Mouse (Mus musculus): ENCODE results near the gene Ccdc92. TPM values are rescaled to one million over a fixed set of nuclear protein-coding genes. Genes with fewer than 3 reads are reported as not detected.
A peak's percentile ranks its signal among the peaks of the same experiment; 100 is the strongest.

Gene Ccdc92
- polyA plus RNA-seq, 1 experiment from 2014 or later, result 35.0 TPM

GRCm38 (mm10) chr5:124862871-124863741 lies 882 bp upstream of the Ccdc92 start:
- Histone ChIP-seq H3K4me2 (ENCODE audit: low read length) (peak overlapping the region; percentile 88), H3K9ac (replicated peaks; ENCODE audit: low read depth, low read length) (peak overlapping the region; percentile 96), H3K4me3 (replicated peaks; ENCODE audit: low read length) (peak overlapping the region; percentile 96), H3K36me3 (ENCODE audit: control insufficient read depth, insufficient read depth) (no peaks in the 10 kb centered on the region), H3K9me3 (ENCODE audit: control insufficient read depth, low read length) (no peaks in the 10 kb centered on the region), H3K4me1 (replicated peaks; ENCODE audit: control insufficient read depth, insufficient read depth, low read length) (peaks cover 40% of the 10 kb centered on the region), H3K27me3 (replicated peaks; ENCODE audit: control insufficient read depth, insufficient read depth, low read length) (no peaks in the 10 kb centered on the region), H3K27ac (ENCODE audit: low read length) (peak overlapping the region; percentile 91)
- peak; percentile 54 for ATAC-seq
- under 1% methylated on average over 80 of the region's 88 CpGs for WGBS

GRCm38 (mm10) chr5:124861463-124861862 lies 761 bp downstream of the Ccdc92 start:
- no peak; the same call in 1 of the 2 replicates for ATAC-seq
- H3K27me3 ChIP-seq (replicated peaks; ENCODE audit: control insufficient read depth, insufficient read depth, low read length), result no peaks in the 10 kb centered on the region
- H3K4me2 ChIP-seq (ENCODE audit: low read length), result peak overlapping the region; percentile 75
- WGBS, result 0% methylated on average over 24 of the region's 33 CpGs
- peak overlapping the region; percentile 86 for H3K9ac ChIP-seq (replicated peaks; ENCODE audit: low read depth, low read length)
- H3K9me3 ChIP-seq (ENCODE audit: control insufficient read depth, low read length), result no peaks in the 10 kb centered on the region
- peak overlapping the region; percentile 95 for H3K27ac ChIP-seq (ENCODE audit: low read length)
- H3K4me1 ChIP-seq (replicated peaks; ENCODE audit: control insufficient read depth, insufficient read depth, low read length), result peaks cover 33% of the 10 kb centered on the region
- H3K36me3 ChIP-seq (ENCODE audit: control insufficient read depth, insufficient read depth), result no peaks in the 10 kb centered on the region
- H3K4me3 ChIP-seq (replicated peaks; ENCODE audit: low read length), result peak overlapping the region; percentile 96

GRCm38 (mm10) chr5:124860013-124860412 lies 2.2 kb downstream of the Ccdc92 start:
- peak overlapping the region; percentile 16; the same call in 1 of the 2 replicates for H3K4me2 ChIP-seq (ENCODE audit: low read length)
- no peaks in the 10 kb centered on the region for H3K36me3 ChIP-seq (ENCODE audit: control insufficient read depth, insufficient read depth)
- no peak overlapping the region for H3K9ac ChIP-seq (replicated peaks; ENCODE audit: low read depth, low read length)
- no peak overlapping the region for H3K4me3 ChIP-seq (replicated peaks; ENCODE audit: low read length)
- no peaks in the 10 kb centered on the region for H3K9me3 ChIP-seq (ENCODE audit: control insufficient read depth, low read length)
- peaks cover 28% of the 10 kb centered on the region for H3K4me1 ChIP-seq (replicated peaks; ENCODE audit: control insufficient read depth, insufficient read depth, low read length)
- 16% methylated on average over 5 of the region's 5 CpGs for WGBS
- H3K27ac ChIP-seq (ENCODE audit: low read length), result no peak overlapping the region
- H3K27me3 ChIP-seq (replicated peaks; ENCODE audit: control insufficient read depth, insufficient read depth, low read length), result no peaks in the 10 kb centered on the region
- no peak for ATAC-seq

- no peak for ATAC-seq
- 93% methylated on average over 4 of the region's 4 CpGs for WGBS
- Histone ChIP-seq H3K4me3 (replicated peaks; ENCODE audit: low read length) (no peak overlapping the region), H3K27me3 (replicated peaks; ENCODE audit: control insufficient read depth, insufficient read depth, low read length) (no peaks in the 10 kb centered on the region), H3K4me1 (replicated peaks; ENCODE audit: control insufficient read depth, insufficient read depth, low read length) (peaks cover 3% of the 10 kb centered on the region; the same call in 1 of the 2 replicates), H3K27ac (ENCODE audit: low read length) (no peak overlapping the region), H3K9me3 (ENCODE audit: control insufficient read depth, low read length) (no peaks in the 10 kb centered on the region), H3K9ac (replicated peaks; ENCODE audit: low read depth, low read length) (no peak overlapping the region), H3K36me3 (ENCODE audit: control insufficient read depth, insufficient read depth) (no peaks in the 10 kb centered on the region), H3K4me2 (ENCODE audit: low read length) (no peak overlapping the region)
Measured at GRCm38 (mm10) chr5:124854202-124854601, 8.0 kb downstream of the Ccdc92 start.

- no peaks in the 10 kb centered on the region for H3K36me3 ChIP-seq (ENCODE audit: control insufficient read depth, insufficient read depth)
- H3K27ac ChIP-seq (ENCODE audit: low read length), result no peak overlapping the region
- H3K9me3 ChIP-seq (ENCODE audit: control insufficient read depth, low read length), result no peaks in the 10 kb centered on the region
- ATAC-seq, result no peak
- H3K27me3 ChIP-seq (replicated peaks; ENCODE audit: control insufficient read depth, insufficient read depth, low read length), result no peaks in the 10 kb centered on the region
- WGBS, result 77% methylated on average over 2 of the region's 2 CpGs
- H3K4me1 ChIP-seq (replicated peaks; ENCODE audit: control insufficient read depth, insufficient read depth, low read length), result peaks cover 3% of the 10 kb centered on the region; the same call in 1 of the 2 replicates
- H3K4me2 ChIP-seq (ENCODE audit: low read length), result no peak overlapping the region
- H3K4me3 ChIP-seq (replicated peaks; ENCODE audit: low read length), result no peak overlapping the region
- no peak overlapping the region for H3K9ac ChIP-seq (replicated peaks; ENCODE audit: low read depth, low read length)
Measured at GRCm38 (mm10) chr5:124853079-124853478, 9.1 kb downstream of the Ccdc92 start.

- no peak overlapping the region for H3K4me3 ChIP-seq (replicated peaks; ENCODE audit: low read length)
Measured at GRCm38 (mm10) chr5:124852294-124852693, 9.9 kb downstream of the Ccdc92 start.

GRCm38 (mm10) chr5:124851572-124851971 lies 10.7 kb downstream of the Ccdc92 start:
- H3K27ac ChIP-seq (ENCODE audit: low read length), result no peak overlapping the region

More at GRCm38 (mm10) chr5:124852294-124852693, 9.9 kb downstream of the Ccdc92 start:
- H3K36me3 ChIP-seq (ENCODE audit: control insufficient read depth, insufficient read depth), result no peaks in the 10 kb centered on the region
- no peaks in the 10 kb centered on the region for H3K27me3 ChIP-seq (replicated peaks; ENCODE audit: control insufficient read depth, insufficient read depth, low read length)
- ATAC-seq, result no peak
- no peak overlapping the region for H3K27ac ChIP-seq (ENCODE audit: low read length)
- H3K4me1 ChIP-seq (replicated peaks; ENCODE audit: control insufficient read depth, insufficient read depth, low read length), result peaks cover 3% of the 10 kb centered on the region; the same call in 1 of the 2 replicates
- no peak overlapping the region for H3K4me2 ChIP-seq (ENCODE audit: low read length)
- H3K9ac ChIP-seq (replicated peaks; ENCODE audit: low read depth, low read length), result no peak overlapping the region
- 44% methylated on average over 2 of the region's 2 CpGs for WGBS
- no peaks in the 10 kb centered on the region for H3K9me3 ChIP-seq (ENCODE audit: control insufficient read depth, low read length)

GRCm38 (mm10) chr5:124848994-124849393 lies 13.2 kb downstream of the Ccdc92 start:
- Histone ChIP-seq H3K9ac (replicated peaks; ENCODE audit: low read depth, low read length) (no peak overlapping the region), H3K4me2 (ENCODE audit: low read length) (no peak overlapping the region), H3K4me1 (replicated peaks; ENCODE audit: control insufficient read depth, insufficient read depth, low read length) (peaks cover 3% of the 10 kb centered on the region; the same call in 1 of the 2 replicates), H3K36me3 (ENCODE audit: control insufficient read depth, insufficient read depth) (no peaks in the 10 kb centered on the region), H3K27me3 (replicated peaks; ENCODE audit: control insufficient read depth, insufficient read depth, low read length) (no peaks in the 10 kb centered on the region), H3K9me3 (ENCODE audit: control insufficient read depth, low read length) (no peaks in the 10 kb centered on the region), H3K27ac (ENCODE audit: low read length) (no peak overlapping the region), H3K4me3 (replicated peaks; ENCODE audit: low read length) (no peak overlapping the region)
- 75% methylated on average over 3 of the region's 3 CpGs for WGBS
- no peak for ATAC-seq

More at GRCm38 (mm10) chr5:124851572-124851971, 10.7 kb downstream of the Ccdc92 start:
- 47% methylated on average over 4 of the region's 4 CpGs for WGBS
- H3K27me3 ChIP-seq (replicated peaks; ENCODE audit: control insufficient read depth, insufficient read depth, low read length), result no peaks in the 10 kb centered on the region
- no peak for ATAC-seq
- H3K9ac ChIP-seq (replicated peaks; ENCODE audit: low read depth, low read length), result no peak overlapping the region
- no peaks in the 10 kb centered on the region for H3K36me3 ChIP-seq (ENCODE audit: control insufficient read depth, insufficient read depth)
- H3K4me2 ChIP-seq (ENCODE audit: low read length), result no peak overlapping the region
- H3K4me1 ChIP-seq (replicated peaks; ENCODE audit: control insufficient read depth, insufficient read depth, low read length), result peaks cover 3% of the 10 kb centered on the region; the same call in 1 of the 2 replicates
- H3K4me3 ChIP-seq (replicated peaks; ENCODE audit: low read length), result no peak overlapping the region
- no peaks in the 10 kb centered on the region for H3K9me3 ChIP-seq (ENCODE audit: control insufficient read depth, low read length)

- no peak for ATAC-seq
Measured at GRCm38 (mm10) chr5:124847014-124847413, 15.2 kb downstream of the Ccdc92 start.

More at GRCm38 (mm10) chr5:124847014-124847413, 15.2 kb downstream of the Ccdc92 start:
- H3K9ac ChIP-seq (replicated peaks; ENCODE audit: low read depth, low read length), result no peak overlapping the region
- no peak overlapping the region for H3K4me2 ChIP-seq (ENCODE audit: low read length)
- no peaks in the 10 kb centered on the region for H3K36me3 ChIP-seq (ENCODE audit: control insufficient read depth, insufficient read depth)
- no peaks in the 10 kb centered on the region for H3K27me3 ChIP-seq (replicated peaks; ENCODE audit: control insufficient read depth, insufficient read depth, low read length)
- WGBS, result 73% methylated on average over 1 of the region's 1 CpGs
- H3K27ac ChIP-seq (ENCODE audit: low read length), result no peak overlapping the region
- H3K4me3 ChIP-seq (replicated peaks; ENCODE audit: low read length), result no peak overlapping the region
- no peaks in the 10 kb centered on the region for H3K9me3 ChIP-seq (ENCODE audit: control insufficient read depth, low read length)
- peaks cover 5% of the 10 kb centered on the region; the same call in 1 of the 2 replicates for H3K4me1 ChIP-seq (replicated peaks; ENCODE audit: control insufficient read depth, insufficient read depth, low read length)
